Mouse (Mus musculus): ENCODE measurements at regions not wholly inside any gene's neighbourhood (a gene's known extent, or its start where the extent isn't known, plus 50 kb on each side); places are given as distances from the start of the nearest gene placed in this dataset.

DNA sequence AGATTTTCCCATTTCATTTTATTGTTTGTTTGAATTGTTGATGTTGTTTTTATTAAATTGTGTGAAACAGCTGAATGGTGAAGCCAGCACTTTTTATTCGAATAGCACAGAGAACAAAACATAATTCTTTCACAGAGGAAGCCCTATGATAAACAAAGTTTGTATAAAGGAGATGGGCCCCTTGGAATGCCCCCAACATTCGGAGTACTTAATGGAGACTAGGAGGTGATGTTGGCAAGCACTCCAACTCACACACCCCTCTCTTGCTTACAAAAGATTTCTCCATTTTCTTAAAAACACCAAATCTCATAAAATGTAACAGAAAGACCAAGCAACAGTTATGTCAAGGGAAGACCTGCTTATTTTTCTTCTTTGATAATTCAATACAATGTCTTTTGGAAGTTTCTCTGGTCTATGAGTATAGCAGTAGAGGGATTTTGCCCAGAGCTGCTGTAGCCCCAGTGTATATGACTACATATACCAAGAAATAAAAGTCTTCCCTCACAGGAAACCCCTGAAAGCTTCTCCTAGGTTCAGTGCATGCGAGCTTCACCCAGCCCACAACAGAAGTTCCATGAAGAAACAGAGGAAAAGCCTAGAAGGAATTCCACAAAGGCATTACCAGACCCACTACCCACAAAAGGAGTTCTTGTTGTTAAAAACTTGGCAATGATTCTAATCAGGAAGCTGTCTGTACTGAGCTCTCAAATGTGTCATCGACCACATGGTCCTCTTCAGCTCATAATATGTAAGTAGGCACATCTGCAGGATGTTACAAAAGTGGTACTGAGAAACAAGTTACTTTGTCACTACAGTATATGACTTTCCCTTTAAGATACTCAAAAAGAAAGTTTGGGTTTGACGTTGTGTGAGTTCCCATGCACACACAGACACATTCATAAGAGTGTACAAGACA, 543.1 kb upstream of the Klf6 start:
- TF ChIP-seq CHD2 (IDR thresholded peaks at IDR 0.05; ENCODE audit: low read depth, low read length) (no peak), ZNF384 (IDR thresholded peaks at IDR 0.05; ENCODE audit: low read depth, low read length) (no peak)

Measured in ES-E14 (cell line).